Mouse (Mus musculus) spleen, adult 2 months (tissue): Measurements from ENCODE around the gene Edem1.

ENCODE experiments used
- CTCF ChIP-seq: fragments of 200-500 bp; IDR thresholded peaks from 2 replicates; pipeline ENCODE4 v1.5.1; 2011; ENCODE audit warnings: mild to moderate bottlenecking, inconsistent platforms; ENCODE audit not compliant: insufficient read depth, insufficient read length, insufficient replicate concordance; ENCODE audit errors: extremely low read depth
- POLR2A ChIP-seq: fragments of 200-500 bp; IDR thresholded peaks from 2 replicates; pipeline ENCODE4 v1.6.1; 2011; ENCODE audit warnings: low read depth, low read length, inconsistent platforms

DNA sequence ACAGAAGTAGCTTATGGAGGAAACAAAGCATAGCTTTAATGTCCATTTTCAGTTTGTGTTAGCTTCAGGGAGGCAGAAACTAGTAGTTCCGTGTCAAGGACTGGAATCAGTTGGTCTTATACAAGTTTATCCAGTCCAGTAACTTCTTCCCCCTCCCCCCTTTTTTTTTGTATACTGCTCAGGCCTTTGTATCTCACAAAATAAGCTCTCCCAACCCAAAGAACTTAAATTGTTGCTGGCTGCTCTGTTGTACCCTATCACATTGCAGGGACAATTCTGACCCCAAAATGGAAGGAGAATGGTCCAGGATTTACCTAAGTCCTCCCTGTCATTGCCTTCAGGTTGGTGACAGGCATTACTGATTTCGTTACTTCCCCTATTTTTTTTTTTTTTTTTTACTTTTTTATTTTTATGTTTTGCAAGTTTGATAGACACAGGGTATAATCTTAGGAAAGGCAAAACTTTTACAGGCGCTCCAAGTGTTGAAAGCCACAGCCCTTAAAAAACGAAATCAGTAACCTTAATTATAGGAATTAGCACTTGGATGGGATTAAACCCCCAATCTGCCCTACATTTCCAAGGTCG, 1.0 kb upstream of the Edem1 start:
- TF ChIP-seq POLR2A (no peak), CTCF (no peak)
